Mouse (Mus musculus) ES-CJ7 (cell line): ENCODE results near the gene Taf8.

Experiments
- DNase-seq: peaks from one replicate; pipeline ENCODE4 v3.0.0; 2011; ENCODE audit warnings: low read depth, low spot score

Gene Taf8

DNA sequence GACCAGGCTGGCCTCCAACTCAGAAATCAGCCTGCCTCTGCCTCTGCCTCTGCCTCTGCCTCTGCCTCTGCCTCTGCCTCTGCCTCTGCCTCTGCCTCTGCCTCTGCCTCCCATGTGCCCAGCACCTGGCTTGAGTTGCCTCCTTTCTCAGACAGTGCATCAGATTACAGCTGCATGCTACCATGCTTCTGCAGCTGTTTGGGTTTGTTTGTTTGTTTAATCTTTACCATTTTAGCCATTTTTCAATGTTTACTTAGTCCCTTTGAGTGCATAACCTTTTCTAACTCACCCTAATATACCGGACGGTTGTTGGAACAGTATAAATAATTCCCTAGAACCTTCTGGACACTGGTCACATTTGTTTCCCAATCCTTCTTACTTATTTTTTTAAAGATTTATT is 43.2 kb downstream of the Taf8 start:
- DNase-seq = no peak

DNA sequence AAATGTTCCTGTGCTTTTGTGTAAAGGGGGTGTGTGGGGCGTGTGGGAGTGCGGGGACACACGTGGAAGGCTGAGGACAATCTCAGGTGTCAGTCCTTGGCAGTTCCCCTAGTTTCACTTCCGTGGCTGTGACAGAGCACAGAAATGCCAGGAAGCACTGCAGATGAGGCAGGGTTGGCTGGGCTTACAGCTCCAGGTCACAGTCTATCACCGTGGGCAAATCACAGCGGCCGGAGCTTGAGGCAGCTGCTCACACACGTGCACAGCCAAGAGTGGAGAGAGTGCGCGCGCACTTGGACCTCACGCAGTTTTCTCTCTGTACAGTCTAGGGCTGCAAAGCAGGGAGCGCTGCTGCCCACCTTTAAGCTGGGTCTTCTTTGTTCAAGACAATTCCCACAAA is 43.8 kb downstream of the Taf8 start:
- DNase-seq = no peak

DNA sequence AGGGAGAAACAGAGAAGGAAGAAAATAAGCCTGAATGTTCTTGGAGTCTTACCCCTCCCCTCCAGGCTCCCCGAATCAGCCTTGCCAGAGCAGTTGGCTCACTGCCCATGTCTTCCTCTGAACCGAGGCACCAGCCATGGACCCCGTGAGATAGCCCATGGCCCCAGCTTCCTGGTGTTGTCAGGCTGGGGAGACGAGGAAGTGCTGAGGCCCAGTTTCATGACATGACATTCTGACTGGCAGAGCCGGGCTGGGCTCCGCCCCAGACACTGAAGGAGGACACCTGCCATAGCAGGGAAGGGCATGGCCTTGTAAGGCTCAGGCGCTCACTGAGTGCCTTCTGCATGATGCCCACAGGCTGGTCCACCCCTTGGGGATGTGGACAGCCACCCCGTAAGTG is 47.4 kb downstream of the Taf8 start:
- no peak for DNase-seq

DNA sequence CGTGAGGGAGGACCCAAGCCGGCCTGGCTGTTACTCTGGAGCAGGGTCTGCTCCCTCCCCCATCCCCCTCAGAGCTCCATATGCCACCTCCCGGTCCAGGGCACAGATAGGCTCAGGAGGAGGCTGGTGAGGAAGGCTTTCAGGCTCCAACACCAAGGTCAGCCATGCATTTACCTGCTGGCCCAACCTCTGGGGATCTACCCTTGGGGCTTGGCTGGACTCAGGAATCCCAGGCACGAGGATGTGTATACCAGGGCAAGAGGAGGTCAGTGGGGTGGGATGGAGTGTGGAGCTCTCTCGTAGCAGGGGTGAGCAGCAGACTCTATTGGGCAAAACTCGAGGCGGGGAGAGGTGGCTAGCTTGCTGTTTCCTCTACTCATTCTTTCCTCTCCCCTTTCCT is 49.2 kb downstream of the Taf8 start:
- no peak for DNase-seq

DNA sequence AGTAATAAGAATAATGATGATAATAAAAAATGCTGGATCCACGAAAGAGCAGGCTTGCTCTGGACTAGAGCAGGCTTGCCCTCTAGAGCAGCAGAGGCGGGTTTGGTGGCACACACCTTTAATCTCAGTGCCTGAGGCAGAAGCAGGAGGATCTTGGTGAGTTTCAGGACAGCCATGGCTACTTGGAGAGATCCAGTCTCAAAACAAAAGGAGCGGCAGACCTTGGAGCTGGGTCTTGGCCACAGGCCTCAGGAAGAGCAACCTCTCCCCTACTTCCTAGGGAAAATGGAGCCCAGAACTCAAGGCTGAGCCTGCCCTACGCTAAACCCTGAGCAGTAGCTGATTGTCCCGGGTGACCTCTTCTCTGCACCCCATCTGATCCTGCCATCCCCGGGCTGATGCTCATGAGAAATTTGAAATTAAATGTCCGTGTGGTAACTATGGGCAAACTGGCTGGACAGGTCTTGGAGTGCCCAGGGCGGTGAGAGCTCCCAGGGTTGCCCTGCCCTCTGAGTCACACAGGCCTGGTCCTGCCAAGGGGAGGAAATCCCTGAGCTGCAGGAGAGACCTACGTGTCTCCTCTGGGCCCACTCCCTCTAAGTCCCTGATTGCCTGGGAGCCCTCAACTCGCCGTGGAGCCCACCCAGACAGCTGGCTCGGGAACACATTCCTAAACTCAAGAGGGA is 51.1 kb downstream of the Taf8 start:
- DNase-seq = no peak

DNA sequence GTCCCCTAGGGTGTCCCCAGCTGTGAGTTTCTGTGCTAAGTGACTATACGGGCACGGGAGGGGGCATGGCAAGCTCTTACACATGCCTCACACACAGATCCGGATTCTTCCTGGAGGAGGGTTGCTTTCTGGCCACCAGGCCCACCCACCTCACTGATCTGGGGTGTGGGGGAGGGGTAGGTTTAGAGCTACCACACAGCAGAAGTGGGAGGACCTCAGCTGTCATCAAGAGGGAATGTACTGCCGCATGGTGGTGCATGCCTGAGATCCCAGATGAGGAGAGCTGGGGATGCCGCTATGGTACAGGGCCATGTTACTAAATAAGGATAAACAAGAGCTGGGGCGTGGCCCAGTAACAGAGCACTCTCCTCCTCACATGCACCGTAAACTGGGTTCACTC is 51.9 kb downstream of the Taf8 start:
- peak; percentile 61 for DNase-seq

DNA sequence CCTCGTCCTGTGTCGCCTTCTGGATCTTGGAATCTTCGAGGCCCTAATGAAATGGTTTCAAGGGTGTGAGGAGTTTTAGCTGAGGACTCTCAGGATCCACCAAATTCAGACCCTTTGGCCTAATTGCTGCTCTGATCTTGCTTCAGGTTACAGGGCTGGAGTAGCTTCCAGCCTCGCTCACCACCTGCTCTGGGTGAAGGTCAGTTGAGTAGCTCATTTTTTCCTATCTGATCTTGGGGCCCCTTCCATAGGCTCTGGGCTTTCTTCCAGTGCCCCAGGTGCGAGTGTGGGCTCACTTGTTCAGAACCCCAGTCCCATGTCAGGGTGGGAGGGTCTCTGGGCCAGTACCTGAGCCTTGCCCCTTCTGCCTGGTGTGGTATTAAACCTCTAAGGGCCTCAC is 52.7 kb downstream of the Taf8 start:
- no peak for DNase-seq

DNA sequence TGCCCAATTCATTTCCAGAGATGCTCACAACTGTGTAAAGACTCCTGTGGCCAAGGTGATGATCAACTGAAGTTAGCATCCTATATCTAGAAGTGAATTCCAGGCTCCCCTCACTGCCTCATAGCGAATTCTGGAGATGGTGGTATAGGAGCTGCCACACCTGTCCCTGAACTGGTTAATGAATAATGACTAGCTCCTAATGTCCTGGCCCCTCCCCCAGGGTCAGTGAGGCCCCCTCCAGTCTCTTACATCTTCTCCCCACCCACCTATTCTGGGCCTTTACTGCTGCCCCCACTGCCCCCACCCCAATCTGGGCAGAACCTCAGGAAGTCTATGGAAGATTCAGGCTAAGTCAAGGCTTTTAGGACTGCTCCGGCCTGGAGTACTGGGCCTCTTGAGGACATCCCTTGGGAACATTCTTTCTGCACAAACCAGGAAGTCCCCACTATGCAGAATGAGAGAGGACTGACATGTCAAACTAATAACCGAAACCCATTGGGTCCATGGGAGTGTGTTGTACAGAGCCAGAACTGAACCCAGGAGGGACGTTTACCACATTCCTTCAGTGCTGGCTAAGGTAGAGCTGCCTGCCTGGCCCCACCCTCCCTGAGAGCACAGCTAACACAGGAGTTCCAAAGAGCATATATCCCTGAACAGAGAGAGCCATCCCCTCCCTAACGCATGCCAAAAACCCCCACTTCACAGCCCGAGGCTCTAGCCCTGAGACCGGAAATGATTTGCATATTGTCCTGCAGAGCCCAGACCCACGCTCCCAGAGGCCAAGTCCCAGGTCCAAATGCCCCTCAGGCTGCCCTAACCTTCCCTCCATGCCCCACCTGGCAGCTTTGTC is 53.3 kb downstream of the Taf8 start:
- no peak for DNase-seq

DNA sequence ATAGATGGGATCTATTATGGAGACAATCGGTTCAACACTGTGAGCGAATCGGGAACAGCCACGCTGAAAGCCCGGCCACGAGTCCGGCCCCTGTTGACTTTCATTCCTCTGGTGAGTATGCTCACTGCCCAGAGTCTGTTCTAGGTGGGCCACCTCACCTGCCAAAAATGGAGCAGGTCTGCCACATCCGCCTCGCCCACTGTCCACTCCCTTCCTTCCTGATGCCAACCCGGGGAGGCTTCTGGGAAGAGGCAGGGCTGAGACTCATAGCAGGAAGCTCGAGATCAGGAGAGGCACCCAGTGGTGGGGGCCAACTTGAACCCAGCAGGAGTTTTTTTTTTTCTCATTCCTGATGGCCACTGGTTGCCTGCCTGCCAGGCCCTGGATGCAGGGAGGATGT is 55.5 kb downstream of the Taf8 start:
- DNase-seq = no peak

DNA sequence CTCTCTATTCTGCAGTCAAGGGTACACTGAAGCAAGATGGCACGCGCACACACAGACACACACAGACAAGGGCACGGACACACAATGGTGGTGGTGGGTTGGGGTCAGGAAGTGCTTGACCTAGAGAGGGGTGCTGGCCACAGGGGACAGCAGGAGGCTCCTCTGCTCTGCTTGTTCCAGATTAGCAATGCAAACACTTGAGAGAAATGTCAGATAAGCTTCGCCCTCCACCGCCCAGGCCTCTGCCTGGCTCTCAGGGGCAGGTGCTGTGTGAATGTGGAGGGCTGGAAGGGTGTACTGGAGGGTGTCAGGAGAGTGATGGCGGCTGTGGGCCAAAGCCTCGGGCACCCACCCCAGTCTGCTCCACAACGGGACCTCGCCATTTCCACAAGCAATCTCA is 56.1 kb downstream of the Taf8 start:
- no peak for DNase-seq

DNA sequence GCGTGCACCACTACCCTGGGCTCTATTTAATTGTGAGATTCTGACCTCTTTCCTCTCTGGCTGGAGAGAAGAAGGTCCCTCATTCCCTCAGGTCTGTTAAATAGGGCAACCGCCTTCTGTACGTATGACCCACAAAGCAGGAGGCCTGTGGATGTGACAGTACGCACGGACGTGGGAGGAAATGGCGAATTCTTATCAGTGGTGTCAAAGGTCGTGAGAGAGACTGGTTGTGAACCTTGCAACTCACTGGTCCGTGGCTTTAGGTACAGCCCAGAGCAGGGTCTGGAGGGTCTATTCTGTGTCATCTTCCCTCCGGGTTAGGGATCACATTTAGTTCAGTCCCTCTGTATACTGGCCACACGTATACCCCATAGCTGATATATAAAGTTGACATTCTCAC is 56.6 kb downstream of the Taf8 start:
- no peak for DNase-seq

DNA sequence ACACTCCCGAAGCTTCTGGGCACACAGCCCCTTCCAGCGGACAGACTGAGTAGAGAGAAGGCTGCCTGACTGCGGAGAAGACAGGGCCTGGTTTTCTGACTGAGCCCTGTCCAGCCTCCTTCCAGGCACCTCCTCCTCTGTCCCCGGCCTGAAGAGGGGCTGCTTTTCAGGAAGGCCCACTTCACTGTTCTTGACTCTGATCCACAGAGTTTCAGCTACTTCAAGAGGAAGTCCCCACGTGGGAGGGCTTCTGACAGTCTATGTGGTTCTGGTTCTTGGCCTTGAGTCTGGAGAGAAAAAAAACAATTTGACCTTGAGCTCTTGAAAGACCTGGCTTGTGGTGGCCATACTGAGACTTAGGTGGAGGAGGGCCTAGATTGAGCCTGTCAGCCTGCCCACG is 58.0 kb downstream of the Taf8 start:
- DNase-seq = no peak

DNA sequence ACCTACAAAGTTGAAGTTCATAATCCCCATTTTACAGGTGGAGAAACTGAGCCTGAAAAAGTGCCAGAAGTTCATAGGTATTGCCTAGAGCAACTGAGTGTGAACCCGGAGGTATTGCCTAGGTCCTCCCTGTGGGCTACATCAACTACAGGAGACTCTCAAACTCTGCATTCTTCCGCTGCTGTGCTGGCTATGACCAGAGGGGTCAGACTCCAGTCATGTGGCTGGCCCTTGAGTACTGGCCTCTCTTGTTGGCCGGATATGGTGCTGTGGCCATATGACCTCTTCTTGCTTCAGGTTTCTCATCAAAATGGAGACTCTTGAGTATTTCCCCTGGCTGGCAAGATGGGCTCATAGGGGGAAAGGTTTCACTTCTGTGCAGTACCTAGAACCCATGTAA is 59.8 kb downstream of the Taf8 start:
- DNase-seq = no peak

DNA sequence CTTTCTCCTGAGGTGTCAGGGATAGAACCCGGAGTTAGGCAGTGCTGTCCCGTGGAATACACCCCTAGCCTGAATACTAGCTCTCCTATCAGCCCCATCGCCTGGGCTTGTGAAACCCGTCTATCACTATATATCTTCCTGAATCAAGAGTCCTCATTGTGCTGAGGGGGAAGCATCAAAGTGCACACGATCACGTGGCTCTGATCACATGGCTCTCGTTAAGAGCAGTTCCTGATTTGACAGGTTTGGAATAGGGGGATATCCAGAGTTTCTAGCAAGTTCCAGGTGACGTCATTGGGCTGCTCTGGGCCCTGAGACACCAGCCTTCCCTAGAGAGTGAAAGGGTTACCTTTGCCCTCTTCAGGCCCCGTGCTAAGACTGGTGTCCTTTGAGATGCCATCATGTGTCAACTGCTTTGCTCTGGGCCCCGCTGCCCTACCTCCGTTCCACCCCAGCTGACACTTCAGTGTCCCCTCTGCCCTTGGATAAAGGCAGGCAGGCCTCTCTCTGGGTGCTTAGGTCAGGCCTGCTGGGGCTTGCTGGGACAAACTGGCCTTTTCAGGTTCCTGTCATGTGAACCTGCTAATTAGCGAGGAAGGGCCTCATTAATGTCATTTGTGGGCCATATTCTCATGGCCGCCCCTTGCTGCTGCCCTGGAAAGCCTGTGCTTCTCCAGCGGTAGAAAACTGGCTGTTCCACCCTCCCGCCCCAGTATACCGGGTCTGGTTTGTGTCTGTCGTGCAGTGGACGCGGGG is 60.6 kb downstream of the Taf8 start:
- no peak for DNase-seq

DNA sequence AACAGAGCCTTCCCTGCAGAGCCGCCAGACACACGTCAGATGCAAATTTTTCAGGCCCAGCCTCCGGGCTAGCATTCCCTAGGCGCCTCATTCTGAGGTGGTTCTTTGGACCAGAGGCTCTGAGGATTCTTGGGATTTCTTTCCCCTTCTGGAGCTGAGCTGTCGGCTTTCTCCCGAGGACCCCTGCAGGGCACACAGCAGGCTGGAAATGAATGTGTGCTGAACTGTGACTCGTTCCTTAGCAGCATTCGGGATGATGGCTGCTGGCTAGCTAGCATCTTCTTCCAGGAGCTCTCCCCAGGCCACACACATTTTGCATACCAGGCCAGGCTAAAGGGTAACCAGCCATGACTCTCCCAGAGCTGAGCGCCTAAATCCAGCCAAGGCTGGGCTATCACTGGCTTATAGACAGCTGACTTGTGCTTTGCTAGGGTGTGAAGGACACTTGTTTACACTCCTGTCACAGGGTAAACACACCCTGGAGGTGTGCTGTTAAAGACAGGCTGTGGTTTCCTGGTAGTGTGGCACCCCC is 61.7 kb downstream of the Taf8 start:
- peak; percentile 80 for DNase-seq

DNA sequence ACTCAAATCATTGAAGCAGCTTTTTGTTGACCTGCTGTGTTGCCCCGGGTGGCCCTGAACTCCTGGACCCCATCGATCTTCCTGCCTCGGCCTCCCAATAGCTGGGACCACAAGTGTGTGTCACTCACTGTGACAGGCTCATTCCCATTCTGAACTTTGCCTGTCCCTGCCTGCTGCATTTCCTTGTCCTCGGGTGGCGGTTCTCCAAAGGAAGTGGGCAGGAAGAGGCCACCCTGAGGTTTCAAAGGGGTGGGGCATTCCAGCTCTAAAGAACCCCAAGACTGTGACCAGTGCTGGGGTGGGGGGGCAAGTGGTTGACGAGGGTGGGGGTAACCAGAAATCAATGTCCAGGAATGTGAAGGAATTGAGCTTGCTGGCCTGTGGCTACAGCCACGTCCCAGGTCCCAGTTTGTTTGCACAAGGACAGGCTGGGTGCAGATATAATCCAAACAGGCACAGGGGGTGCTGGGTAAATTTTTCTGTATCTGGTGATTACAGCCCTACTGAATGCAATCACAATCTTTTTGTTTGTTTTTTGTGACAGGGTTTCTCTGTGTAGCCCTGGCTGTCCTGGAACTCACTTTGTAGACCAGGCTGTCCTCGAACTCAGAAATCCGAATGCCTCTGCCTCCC is 62.6 kb downstream of the Taf8 start:
- DNase-seq = no peak

DNA sequence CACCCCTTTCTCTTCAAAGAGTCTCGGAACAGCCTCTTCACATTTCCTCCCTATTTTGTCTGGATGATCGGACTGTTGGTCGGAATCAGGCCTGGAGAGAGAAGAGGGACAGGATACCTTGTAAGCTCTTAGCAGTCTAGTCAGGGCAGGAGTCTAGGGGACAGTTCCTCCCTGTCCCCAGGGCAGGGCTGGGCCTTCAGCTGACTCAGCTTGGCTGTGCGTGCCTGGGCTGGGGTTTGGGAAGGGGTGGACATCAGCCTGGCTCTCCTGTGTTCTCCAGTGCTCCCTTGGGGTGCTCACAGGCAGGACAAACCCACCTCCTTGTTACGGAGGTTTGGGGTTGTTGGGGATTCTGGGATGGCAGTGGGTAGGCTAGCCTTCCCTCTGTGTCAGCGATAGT is 63.5 kb downstream of the Taf8 start:
- no peak for DNase-seq

DNA sequence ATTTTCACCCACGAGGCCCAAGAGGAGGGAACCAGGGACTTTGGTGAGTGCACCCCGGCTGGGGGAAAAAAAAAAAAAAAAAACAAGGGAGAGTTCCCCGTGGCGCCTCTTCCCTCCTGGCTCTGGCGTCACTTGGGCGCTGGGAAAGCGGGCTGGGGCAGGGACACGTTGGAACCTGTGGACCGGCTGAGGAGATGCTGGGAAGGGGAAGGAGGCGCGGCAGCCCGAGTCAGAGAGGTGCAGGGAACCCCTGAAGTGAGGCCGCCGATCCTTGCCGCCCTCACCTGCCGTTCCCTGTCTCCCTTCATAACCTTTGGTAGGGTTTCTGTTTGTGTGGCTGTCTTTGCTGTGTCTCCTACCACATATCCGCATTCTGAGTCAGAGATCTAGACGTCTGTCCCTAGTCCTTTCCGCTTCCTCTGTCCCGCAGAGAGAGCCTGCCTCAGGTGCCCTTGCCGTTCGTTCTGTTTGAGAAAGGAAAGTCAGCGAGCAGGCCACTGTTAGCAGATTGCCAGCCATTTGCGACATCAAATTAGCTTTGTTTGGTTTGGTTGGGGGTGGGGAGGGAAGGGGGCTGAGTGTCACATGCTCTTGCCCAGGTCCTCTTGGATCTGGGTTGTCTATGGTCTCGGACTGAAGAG is 65.1 kb downstream of the Taf8 start, which contains the start of gene 1700001C19Rik:
1700001C19Rik (minus strand) TSS at position 470 of the 641 bp plus-strand sequence.
- peak; percentile 48 for DNase-seq

DNA sequence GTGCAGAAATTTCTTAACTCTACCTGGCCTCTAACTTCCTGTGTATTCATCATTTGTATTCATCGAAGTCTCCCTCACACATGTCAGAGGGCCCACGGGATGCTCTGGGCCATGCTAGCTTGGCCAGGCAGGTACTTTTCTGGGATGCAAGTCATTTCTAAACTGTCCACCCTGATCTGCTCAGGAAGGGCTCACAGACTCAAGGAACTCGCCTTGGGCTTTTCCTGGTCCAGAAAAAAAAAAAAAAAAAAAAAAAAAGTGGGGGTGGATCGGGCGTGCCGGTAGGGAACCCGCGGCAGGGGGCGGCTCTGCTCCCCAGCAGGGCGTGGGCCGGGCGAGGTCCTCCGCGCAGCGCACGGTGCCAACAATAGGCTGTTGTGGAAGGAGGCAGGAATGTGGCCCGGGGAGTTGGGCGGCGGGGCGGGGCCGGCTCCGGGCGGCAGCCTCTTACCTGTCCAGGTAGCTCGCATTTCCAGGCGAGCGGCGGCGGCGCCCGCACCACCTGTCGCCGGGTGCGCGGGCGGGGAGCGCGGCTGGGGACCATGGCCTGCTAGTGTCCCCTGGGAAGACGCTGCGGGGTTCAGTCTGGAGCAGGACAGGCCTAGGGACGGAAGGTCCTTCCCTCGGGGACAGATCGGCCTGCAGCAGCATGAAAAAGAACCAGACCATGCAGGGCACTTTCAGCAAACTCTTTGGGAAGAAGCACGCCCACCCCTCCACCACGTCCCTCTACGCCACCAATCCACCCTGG is 65.8 kb downstream of the Taf8 start, which contains the start of gene AI661453:
AI661453 (plus strand) TSS at position 460 of the 751 bp plus-strand sequence.
- DNase-seq = peak; percentile 80
